ENCODE assay signal across 27 mouse cellular contexts in the genomic region with DNA sequence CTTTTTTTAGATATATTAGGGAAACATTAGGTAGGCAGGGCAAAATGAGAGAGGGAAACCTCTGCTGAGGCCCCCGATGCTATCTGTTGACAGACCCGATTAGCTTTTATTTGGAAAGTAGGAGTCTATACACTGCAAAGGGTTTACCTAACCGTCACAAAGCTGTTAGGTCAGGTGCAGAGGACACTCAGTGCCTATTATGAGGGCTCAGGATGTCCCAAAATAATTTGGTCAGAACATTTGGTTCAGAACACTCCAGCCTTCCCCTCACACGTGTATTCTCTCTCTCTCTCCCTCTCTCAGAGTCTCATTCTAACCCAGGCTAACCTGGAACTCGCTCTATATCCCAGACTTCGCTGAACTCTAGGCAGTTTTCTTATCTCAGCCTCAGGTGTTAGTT. TPM values are rescaled to one million over a fixed set of nuclear protein-coding genes. Genes with fewer than 3 reads are reported as not detected.
"Had no signal": no experiment of that assay in that cellular context is flagged by ENCODE, and none has a peak within 500 bp of the region (broad histone marks: within the 10 kb centered on the region; RNA-seq: fewer than 3 reads in every experiment).

No protein-coding gene starts in this region.

- H3K36me3 ChIP-seq: embryonic facial prominence, embryonic 10.5 days; embryonic facial prominence, embryonic 12.5 days; embryonic facial prominence, embryonic 13.5 days; embryonic facial prominence, embryonic 15.5 days; forebrain, embryonic 10.5 days; forebrain, embryonic 12.5 days; forebrain, embryonic 15.5 days had no signal

- H3K27me3 ChIP-seq: embryonic facial prominence, embryonic 12.5 days; embryonic facial prominence, embryonic 13.5 days; embryonic facial prominence, embryonic 15.5 days; forebrain, embryonic 12.5 days; forebrain, embryonic 13.5 days; forebrain, embryonic 15.5 days had no signal

- H3K27ac ChIP-seq: embryonic facial prominence, embryonic 10.5 days; embryonic facial prominence, embryonic 12.5 days; embryonic facial prominence, embryonic 13.5 days; embryonic facial prominence, embryonic 15.5 days; forebrain, embryonic 10.5 days; forebrain, embryonic 12.5 days; forebrain, embryonic 13.5 days; forebrain, embryonic 15.5 days; gastrocnemius, adult 2 months had no signal

- ATAC-seq: forebrain, embryonic 13.5 days; forebrain, embryonic 14.5 days; forebrain, embryonic 15.5 days; forebrain, embryonic 16.5 days; forebrain, postnatal 0 days had no signal

- H3K4me3 ChIP-seq: embryonic facial prominence, embryonic 10.5 days; embryonic facial prominence, embryonic 12.5 days; embryonic facial prominence, embryonic 13.5 days; embryonic facial prominence, embryonic 15.5 days; erythroblast, embryonic 14.5 days; forebrain, embryonic 10.5 days; forebrain, embryonic 12.5 days; forebrain, embryonic 13.5 days; forebrain, embryonic 15.5 days; gastrocnemius, adult 2 months had no signal

- H3K4me2 ChIP-seq: embryonic facial prominence, embryonic 12.5 days; embryonic facial prominence, embryonic 13.5 days; embryonic facial prominence, embryonic 15.5 days; forebrain, embryonic 12.5 days; forebrain, embryonic 13.5 days; forebrain, embryonic 15.5 days had no signal

- DNase-seq: cerebellum, adult 18-20 months; cerebellum, adult 2 months; cerebellum, adult 8-10 months; cerebellum, adult 9-10 months; cerebellum, adult 9-11 months; cerebellum, postnatal 10 days; cerebellum, postnatal 14 days; cerebellum, postnatal 25 days; cerebellum, postnatal 36 days; embryo, embryonic 11 days; forebrain, postnatal 0 days; gastrocnemius, adult 2 months; gastrocnemius, postnatal 10 days; gastrocnemius, postnatal 14 days; gastrocnemius, postnatal 25 days; gastrocnemius, postnatal 36 days had no signal

- H3K9me3 ChIP-seq: embryonic facial prominence, embryonic 10.5 days; embryonic facial prominence, embryonic 12.5 days; embryonic facial prominence, embryonic 13.5 days; embryonic facial prominence, embryonic 15.5 days; forebrain, embryonic 10.5 days; forebrain, embryonic 12.5 days; forebrain, embryonic 13.5 days; forebrain, embryonic 15.5 days had no signal

- H3K9ac ChIP-seq: embryonic facial prominence, embryonic 12.5 days; embryonic facial prominence, embryonic 13.5 days; embryonic facial prominence, embryonic 15.5 days; forebrain, embryonic 12.5 days; forebrain, embryonic 13.5 days; forebrain, embryonic 15.5 days; forebrain, postnatal 0 days had no signal

RNA-seq across cellular contexts. Expression of gene Cnr2, which starts 13.2 kb away (rescaled TPM):
- polyA plus RNA-seq: erythroblast, embryonic 14.5 days; forebrain, embryonic 16.5 days had no signal
